Mouse (Mus musculus) megakaryocyte, embryonic 14.5 days (primary cell): Measurements from ENCODE around the gene Max.

Experiments
- FLI1 ChIP-seq: IDR thresholded peaks from 2 replicates; pipeline ENCODE4 v1.6.1; 2012; ENCODE audit warnings: low read length, inconsistent platforms, mixed read lengths
- GATA1 ChIP-seq: IDR thresholded peaks from 3 replicates; pipeline ENCODE4 v1.6.1; 2012; ENCODE audit warnings: mixed read lengths, low read length, inconsistent platforms, borderline replicate concordance

GRCm38 (mm10) chr12:76961052-76961931, 709 bp downstream of the Max start:
- TF ChIP-seq FLI1: no peak
- no peak for TF ChIP-seq GATA1
